Mouse (Mus musculus) limb, embryonic 10.5 days (tissue): ENCODE results near the gene Hoxa11. TPM values are rescaled to one million over a fixed set of nuclear protein-coding genes. Genes with fewer than 3 reads are reported as not detected.

ENCODE experiments used
- DNase-seq: peaks from one replicate; pipeline ENCODE4 v3.0.0-alpha.2; 2017; ENCODE audit warnings: low spot score
- H3K27ac ChIP-seq: fragments of 300-500 bp; sonication (generic); 2 replicates; pipeline ENCODE4 v1.5.1; 2016; ENCODE audit warnings: mild to moderate bottlenecking
- H3K27me3 ChIP-seq: fragments of 300-500 bp; sonication (generic); 2 replicates; pipeline ENCODE4 v1.6.1; 2016; ENCODE audit warnings: low read depth, mild to moderate bottlenecking; ENCODE audit not compliant: poor library complexity, severe bottlenecking
- H3K36me3 ChIP-seq: fragments of 300-500 bp; sonication (generic); 2 replicates; pipeline ENCODE4 v1.6.1; 2016; ENCODE audit warnings: mild to moderate bottlenecking, moderate library complexity
- H3K4me1 ChIP-seq: fragments of 300-500 bp; sonication (generic); 2 replicates; pipeline ENCODE4 v1.6.1; 2016
- H3K4me3 ChIP-seq: fragments of 300-500 bp; sonication (generic); 2 replicates; pipeline ENCODE4 v1.5.1; 2016; ENCODE audit warnings: mild to moderate bottlenecking, moderate library complexity
- H3K9me3 ChIP-seq: fragments of 300-500 bp; sonication (generic); replicated peaks from 2 replicates; pipeline ENCODE4 v1.6.1; 2016; ENCODE audit warnings: mild to moderate bottlenecking
- WGBS: fragments of 180-500 bp; shearing (Covaris S2); methylation state at CpG from one replicate; pipeline ENCODE4 v1.1.7; 2016; 5-methylcytosine and 5-hydroxymethylcytosine counted together
- polyA plus RNA-seq: library from polyadenylated mRNA; unstranded; fragments of >200 nt; fragmentation: Nextera tagmentation; extraction: Ambion mirVana; gene quantifications from 2 replicates; pipeline ENCODE4 v1.2.1, GENCODE M21; 2016

Hoxa11 gene
- polyA plus RNA-seq: 71.6 and 74.9 TPM in 2 replicates

DNA sequence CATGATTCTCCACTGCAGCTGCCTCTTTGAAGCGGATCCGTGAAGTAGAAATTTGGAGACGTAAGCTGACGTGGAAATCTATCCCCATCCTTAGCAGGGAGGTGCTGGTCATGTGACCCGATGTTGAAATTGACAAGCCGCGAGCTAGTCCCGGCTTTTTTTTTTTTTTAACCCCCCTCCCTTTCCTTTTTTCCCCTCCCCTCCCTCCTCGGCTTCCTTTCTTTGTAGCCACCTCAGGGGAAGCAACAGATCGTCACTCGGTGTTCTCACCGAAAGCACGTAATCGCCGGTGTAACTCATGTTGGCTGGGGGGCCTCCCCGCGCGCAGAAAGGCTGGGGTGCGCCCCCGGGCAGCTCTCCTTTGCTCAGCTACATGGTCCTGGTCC is at the start of gene Hoxa11:
Hoxa11 (minus strand) TSS at position 54 of the 386 bp plus-strand sequence.
- H3K27ac ChIP-seq: peak within 1 kb of the TSS; percentile 99
- 1% methylated on average over 20 of the region's 20 CpGs for WGBS
- H3K4me3 ChIP-seq: peak within 1 kb of the TSS; percentile 90
- H3K4me1 ChIP-seq: peaks cover 77% of the 10 kb centered on the region
- H3K27me3 ChIP-seq: peaks cover 84% of the 10 kb centered on the region
- H3K9me3 ChIP-seq: no peaks in the 10 kb centered on the region
- H3K36me3 ChIP-seq: peaks cover 32% of the 10 kb centered on the region
- no peak for DNase-seq

DNA sequence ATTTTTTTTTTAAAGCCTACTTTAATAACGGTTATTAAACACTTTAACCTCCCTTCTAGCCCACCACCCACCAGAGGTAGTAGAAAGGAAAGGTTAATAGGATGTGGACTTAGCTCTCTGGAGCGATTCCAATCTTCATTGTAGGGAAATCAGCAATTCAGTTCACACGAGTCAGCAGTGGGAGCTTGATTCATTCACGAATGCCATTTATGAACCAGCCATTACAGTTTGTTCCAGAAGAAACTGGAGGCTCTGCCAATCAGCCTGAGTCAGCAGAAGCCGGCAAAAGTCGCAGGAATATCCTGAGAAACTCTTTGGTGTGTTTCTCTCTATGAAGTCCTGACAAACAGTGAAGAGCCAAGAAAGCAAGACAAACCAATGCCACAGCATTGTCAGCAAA is 49.0 kb upstream of the Hoxa11 start:
- H3K4me3 ChIP-seq: no peak overlapping the region
- H3K36me3 ChIP-seq: no peaks in the 10 kb centered on the region
- 85% methylated on average over 6 of the region's 6 CpGs for WGBS
- no peak for DNase-seq
- peaks cover 21% of the 10 kb centered on the region for H3K4me1 ChIP-seq
- peaks cover 79% of the 10 kb centered on the region for H3K27me3 ChIP-seq
- H3K27ac ChIP-seq: no peak overlapping the region
- H3K9me3 ChIP-seq: no peaks in the 10 kb centered on the region

DNA sequence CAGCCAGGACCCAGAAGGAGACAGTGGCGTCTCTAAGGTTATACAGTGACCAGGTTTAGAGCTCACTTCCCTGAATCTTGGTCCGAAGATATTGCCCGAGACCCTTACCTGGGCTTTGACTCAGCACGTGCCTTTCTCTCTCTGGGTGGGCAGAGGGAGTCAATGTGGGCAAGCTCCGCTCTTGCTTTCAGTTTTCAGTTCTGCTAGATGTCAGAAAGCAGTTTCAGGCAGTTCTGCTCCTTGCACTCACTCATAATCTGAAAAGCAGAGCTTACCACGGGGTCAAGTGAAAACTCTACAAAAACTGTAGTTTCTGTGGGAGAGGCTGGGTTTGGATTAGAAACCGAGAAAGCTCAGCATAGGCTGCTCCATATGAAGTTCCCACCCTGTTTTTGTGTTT is 46.7 kb upstream of the Hoxa11 start:
- no peak overlapping the region for H3K27ac ChIP-seq
- WGBS: 66% methylated on average over 7 of the region's 7 CpGs
- H3K27me3 ChIP-seq: peaks cover 88% of the 10 kb centered on the region
- no peak for DNase-seq
- peaks cover 21% of the 10 kb centered on the region for H3K4me1 ChIP-seq
- H3K4me3 ChIP-seq: no peak overlapping the region
- no peaks in the 10 kb centered on the region for H3K36me3 ChIP-seq
- H3K9me3 ChIP-seq: no peaks in the 10 kb centered on the region

DNA sequence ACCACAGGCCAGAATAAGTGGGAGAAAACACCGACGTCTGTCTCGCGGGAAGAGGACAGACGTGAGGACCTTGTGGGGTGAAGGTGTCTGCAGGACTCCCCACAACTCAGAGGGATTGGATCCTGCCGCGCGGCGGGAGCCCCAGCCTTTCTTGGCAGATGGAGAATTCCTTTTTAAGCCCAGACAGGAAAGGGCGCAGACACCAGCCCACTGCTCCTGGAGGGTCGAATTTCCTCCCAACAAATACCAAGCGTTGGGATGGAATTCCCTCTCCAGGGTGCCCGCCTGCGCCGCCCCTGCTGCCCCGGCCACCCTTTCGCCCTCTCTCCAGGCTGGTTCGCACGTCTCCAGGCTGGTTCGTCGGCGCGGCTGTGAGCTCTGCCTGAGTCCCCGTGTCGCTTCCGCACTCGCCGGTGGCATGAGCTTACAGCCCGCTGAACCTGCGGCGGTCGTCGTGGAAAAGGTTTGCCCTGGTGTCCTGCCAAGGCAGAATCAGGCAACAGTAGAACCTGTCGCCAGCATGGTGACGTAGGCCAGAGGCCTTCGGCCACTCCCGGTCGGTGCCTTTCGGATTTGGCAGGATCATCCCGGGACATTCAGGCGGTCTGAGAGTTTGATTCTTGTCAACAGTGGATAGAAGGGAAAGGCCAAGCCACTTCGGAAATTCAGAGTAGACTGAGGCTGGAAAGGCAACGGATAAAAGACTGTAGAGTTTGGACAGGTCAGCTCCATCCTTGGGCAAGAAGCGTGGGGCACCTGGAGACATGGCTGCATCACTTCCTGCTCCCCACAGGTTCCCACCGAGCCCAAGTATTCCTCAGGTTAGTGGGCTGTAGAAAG is 45.6 kb upstream of the Hoxa11 start:
- Histone ChIP-seq H3K4me1 (peaks cover 21% of the 10 kb centered on the region), H3K9me3 (no peaks in the 10 kb centered on the region), H3K27me3 (peaks cover 83% of the 10 kb centered on the region), H3K27ac (peak overlapping the region; percentile 82), H3K4me3 (peak overlapping the region; percentile 49), H3K36me3 (no peaks in the 10 kb centered on the region)
- peak; percentile 78 for DNase-seq
- 2% methylated on average over 45 of the region's 45 CpGs for WGBS

DNA sequence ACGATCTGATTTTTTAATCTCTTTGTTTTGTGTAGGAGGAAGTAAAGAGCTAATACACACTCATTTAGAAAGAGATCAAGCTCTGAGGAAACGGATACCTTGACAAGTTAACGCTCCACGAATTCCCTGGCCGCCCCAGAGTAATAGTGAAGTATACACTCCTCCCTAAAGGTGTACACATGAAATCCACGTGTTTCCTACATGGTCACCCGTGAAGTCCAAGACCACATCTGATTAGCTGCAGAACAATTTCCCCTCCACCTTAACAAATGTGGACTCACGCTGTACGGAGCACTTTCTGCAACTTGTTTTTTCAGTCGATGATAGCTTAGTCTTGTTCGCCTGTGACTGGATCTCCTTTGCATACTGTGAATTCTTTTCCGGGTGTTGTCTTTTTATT is 44.6 kb upstream of the Hoxa11 start:
- 21% methylated on average over 12 of the region's 12 CpGs for WGBS
- DNase-seq: no peak
- H3K9me3 ChIP-seq: no peaks in the 10 kb centered on the region
- peaks cover 81% of the 10 kb centered on the region for H3K27me3 ChIP-seq
- H3K36me3 ChIP-seq: no peaks in the 10 kb centered on the region
- no peak overlapping the region for H3K4me3 ChIP-seq
- no peak overlapping the region for H3K27ac ChIP-seq
- H3K4me1 ChIP-seq: peaks cover 21% of the 10 kb centered on the region

DNA sequence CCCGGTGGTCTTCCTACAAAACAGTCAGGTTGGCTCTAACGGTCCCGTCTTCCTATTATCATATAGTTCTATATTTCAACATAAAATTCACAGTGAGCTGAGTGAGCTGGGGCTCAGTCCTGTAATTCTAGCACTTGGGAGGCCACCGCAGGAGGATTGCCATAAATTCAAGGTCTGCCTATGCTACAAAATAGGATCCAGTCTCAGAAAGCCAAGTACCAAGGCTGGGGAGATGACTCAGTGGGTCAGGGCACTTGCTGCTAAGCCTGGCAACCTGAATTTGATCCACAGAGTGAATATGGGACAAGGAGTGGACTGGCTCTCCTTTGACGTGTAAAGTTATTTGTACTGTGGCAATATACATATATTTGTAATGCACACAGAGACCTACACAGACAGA is 38.3 kb upstream of the Hoxa11 start:
- H3K4me1 ChIP-seq: peaks cover 8% of the 10 kb centered on the region
- WGBS: 89% methylated on average over 5 of the region's 5 CpGs
- no peaks in the 10 kb centered on the region for H3K9me3 ChIP-seq
- no peak overlapping the region for H3K4me3 ChIP-seq
- DNase-seq: no peak
- no peaks in the 10 kb centered on the region for H3K36me3 ChIP-seq
- H3K27me3 ChIP-seq: peaks cover 71% of the 10 kb centered on the region
- no peak overlapping the region for H3K27ac ChIP-seq

DNA sequence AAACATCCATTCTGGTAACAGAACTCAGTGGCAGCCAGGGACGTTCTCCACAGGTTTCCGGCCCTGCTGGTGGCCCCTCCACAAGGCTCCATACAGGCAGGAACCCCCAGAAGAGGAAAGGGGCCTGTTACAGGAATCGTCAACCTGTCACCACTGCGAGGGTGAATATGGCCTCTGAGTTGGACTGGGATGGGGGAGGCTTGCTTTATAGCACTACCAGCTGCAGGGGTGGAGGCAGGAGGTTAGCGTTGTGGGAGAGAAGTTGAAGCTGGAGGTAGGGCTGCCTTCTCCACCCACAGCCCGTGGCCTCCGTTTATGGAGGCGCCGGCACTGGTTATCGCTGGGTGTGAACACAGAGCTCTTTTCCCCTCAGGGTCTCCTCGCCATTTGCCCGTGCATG is 35.5 kb upstream of the Hoxa11 start:
- Histone ChIP-seq H3K27ac (0 out of 2 replicates have a peak overlapping the region, but pooled peaks have one; percentile 5), H3K4me1 (peaks cover 16% of the 10 kb centered on the region), H3K9me3 (no peaks in the 10 kb centered on the region), H3K27me3 (peaks cover 76% of the 10 kb centered on the region), H3K36me3 (no peaks in the 10 kb centered on the region), H3K4me3 (no peak overlapping the region)
- peak; percentile 57 for DNase-seq
- WGBS: 50% methylated on average over 12 of the region's 12 CpGs

DNA sequence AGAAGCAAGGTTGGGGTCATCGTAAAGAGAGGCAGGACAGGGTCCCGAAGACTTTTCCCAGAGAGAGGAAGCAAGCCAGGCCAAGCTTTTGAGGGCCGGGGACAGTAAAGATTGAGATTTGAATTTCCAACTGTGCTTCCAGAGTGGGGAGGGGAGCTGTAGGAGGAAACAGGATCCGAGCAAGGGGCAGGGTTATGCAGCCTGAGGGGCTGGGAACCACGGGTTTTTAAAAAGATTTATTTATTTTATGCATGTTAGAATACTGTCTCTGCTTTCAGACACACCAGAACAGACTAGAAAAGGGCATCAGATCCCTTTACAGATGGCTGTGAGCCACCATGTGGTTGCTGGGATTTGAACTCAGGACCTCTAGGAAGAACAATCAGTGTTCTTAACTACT is 31.3 kb upstream of the Hoxa11 start:
- 7% methylated on average over 5 of the region's 5 CpGs for WGBS
- peak; percentile 42 for DNase-seq
- Histone ChIP-seq H3K4me1 (peaks cover 52% of the 10 kb centered on the region), H3K27ac (peak overlapping the region; percentile 39; the same call in 1 of the 2 replicates), H3K36me3 (no peaks in the 10 kb centered on the region), H3K27me3 (peaks cover 84% of the 10 kb centered on the region), H3K9me3 (no peaks in the 10 kb centered on the region), H3K4me3 (no peak overlapping the region)

GRCm38 (mm10) chr6:52276382-52276781 is 30.8 kb upstream of the Hoxa11 start:
- DNase-seq: peak; percentile 38
- Histone ChIP-seq H3K27ac (0 out of 2 replicates have a peak overlapping the region, but pooled peaks have one; percentile 39), H3K4me3 (no peak overlapping the region), H3K36me3 (no peaks in the 10 kb centered on the region), H3K9me3 (no peaks in the 10 kb centered on the region), H3K4me1 (peaks cover 51% of the 10 kb centered on the region), H3K27me3 (peaks cover 86% of the 10 kb centered on the region)
- WGBS: 2% methylated on average over 6 of the region's 6 CpGs

DNA sequence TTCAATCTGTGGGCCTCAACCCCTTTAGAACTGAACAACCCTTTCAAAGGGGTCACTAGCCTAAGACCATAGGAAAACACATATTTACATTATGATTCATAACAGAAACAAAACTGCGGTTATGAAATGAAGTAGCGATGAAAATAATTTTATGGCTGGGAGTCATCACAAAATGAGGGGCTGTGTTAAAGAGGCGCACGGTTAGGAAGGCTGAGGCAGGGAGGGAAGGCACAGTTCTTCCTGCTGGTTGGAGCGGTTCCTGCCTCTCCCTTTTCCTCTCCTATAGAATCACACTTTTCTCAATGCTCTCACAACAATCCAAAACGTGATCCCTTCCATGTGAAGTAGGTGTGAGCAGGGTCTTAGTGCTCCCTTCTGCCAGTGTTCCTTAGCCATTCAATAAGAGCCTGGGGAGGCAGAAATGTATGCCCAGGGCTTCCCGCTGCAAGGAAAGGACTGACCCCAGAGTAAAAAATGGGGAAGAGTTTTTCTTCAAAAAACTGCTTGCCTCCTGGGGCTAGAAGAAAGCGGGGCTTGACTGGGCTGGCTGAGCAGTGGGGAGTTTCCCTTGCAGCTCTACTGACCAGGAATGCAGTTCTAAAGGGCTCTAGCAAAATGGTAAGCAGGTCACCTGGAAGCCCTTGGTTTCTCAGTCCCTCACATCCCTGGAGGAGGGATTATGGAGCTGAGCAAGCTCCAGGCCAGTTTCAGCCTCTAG is 30.1 kb upstream of the Hoxa11 start:
- Histone ChIP-seq H3K36me3 (no peaks in the 10 kb centered on the region), H3K27me3 (peaks cover 88% of the 10 kb centered on the region), H3K27ac (peak overlapping the region; percentile 17; the same call in 1 of the 2 replicates), H3K4me1 (peaks cover 47% of the 10 kb centered on the region), H3K4me3 (no peak overlapping the region), H3K9me3 (no peaks in the 10 kb centered on the region)
- DNase-seq: peak; percentile 35
- WGBS: 12% methylated on average over 8 of the region's 8 CpGs

DNA sequence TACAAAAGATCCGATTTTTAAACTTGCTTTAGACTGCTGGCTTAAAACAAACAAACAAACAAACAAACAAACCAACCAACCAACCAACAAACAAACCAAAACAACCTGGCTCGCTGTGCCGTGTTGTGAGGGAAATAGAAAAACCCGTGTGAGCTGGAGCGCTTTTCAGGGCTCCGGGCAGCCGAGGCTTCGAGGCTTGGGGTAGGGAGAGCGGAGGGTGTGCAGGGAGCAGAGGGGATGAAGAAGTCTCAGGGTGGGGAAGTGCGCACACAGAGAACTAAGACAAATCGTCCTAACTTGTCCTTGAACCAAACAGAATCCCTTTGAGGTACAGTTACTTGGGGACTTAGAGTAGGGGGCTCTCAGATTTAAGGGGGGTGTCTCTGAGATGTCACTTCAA is 29.0 kb upstream of the Hoxa11 start:
- no peak overlapping the region for H3K4me3 ChIP-seq
- peak overlapping the region; percentile 72; the same call in 1 of the 2 replicates for H3K27ac ChIP-seq
- WGBS: 5% methylated on average over 11 of the region's 11 CpGs
- H3K9me3 ChIP-seq: no peaks in the 10 kb centered on the region
- peaks cover 57% of the 10 kb centered on the region for H3K4me1 ChIP-seq
- H3K27me3 ChIP-seq: peaks cover 88% of the 10 kb centered on the region
- DNase-seq: peak; percentile 47
- H3K36me3 ChIP-seq: no peaks in the 10 kb centered on the region

DNA sequence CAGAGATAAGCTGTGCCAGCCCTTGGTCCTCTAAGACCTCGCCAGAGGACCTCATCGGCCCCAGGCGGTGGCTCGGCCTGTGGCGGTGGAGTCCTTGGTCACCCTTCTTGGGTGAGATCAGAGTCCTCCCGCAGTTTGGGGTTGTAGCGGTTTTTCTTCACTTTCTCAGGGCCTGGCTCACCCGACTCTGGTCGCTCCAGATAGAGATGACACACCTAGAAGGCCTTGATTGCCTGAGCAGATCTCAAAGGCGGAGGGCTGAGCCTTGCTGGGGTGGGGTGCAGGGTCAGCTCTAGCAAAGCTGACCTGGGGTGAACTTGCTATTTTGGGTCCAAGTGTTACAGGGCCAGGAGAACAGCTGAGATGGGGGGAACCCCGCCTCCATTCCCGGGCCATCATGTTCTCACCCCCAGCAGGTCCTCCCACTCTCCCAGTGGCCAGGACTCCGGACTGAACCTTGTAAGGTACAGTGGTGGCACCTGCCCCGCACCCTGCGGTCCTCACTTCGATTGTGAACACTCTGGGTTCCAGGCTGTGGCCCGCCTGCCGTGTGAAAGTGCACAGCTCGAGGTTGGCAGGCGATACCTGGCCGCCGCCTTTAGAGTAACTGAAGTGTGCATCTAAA is 28.2 kb upstream of the Hoxa11 start:
- H3K4me1 ChIP-seq: peaks cover 60% of the 10 kb centered on the region
- peak overlapping the region; percentile 25 for H3K4me3 ChIP-seq

More for the DNA sequence above, 28.2 kb upstream of the Hoxa11 start:
- peak; percentile 63 for DNase-seq
- Histone ChIP-seq H3K36me3 (no peaks in the 10 kb centered on the region), H3K27ac (peak overlapping the region; percentile 72), H3K27me3 (peaks cover 94% of the 10 kb centered on the region), H3K9me3 (no peaks in the 10 kb centered on the region)
- 4% methylated on average over 22 of the region's 22 CpGs for WGBS
